ENCODE assay signal across 17 mouse cellular contexts in genomic region chr15:91252956-91253355, GRCm38 (mm10). TPM values are rescaled to one million over a fixed set of nuclear protein-coding genes. Genes with fewer than 3 reads are reported as not detected.
A peak's percentile ranks its signal among the peaks of the same experiment; 100 is the strongest.
DNase-seq lines count a peak whose midpoint lies in the region; ATAC-seq and TF ChIP-seq lines count a peak whose summit lies in the region.
"Had no signal": no experiment of that assay in that cellular context is flagged by ENCODE, and none has a peak within 500 bp of the region (broad histone marks: within the 10 kb centered on the region; RNA-seq: fewer than 3 reads in every experiment).

No protein-coding gene starts in this region.

- 21% methylated on average over 8 of the region's 8 CpGs for WGBS in cerebellum, adult 2 months

- no peaks in the 10 kb centered on the region for H3K4me1 ChIP-seq in cerebellum, adult 2 months (ENCODE audit: control insufficient read depth, insufficient read depth, low read length)
- H3K4me1 ChIP-seq: limb, embryonic 13.5 days; megakaryocyte, embryonic 14.5 days; neural tube, embryonic 12.5 days had no signal

- no peak overlapping the region for H3K27ac ChIP-seq in cerebellum, adult 2 months (ENCODE audit: insufficient read depth, low read length)
- no peak overlapping the region for H3K27ac ChIP-seq in layer of hippocampus, adult 2 months
- H3K27ac ChIP-seq: limb, embryonic 13.5 days; neural tube, embryonic 12.5 days had no signal

- H3K27me3 ChIP-seq in cerebellum, adult 2 months (ENCODE audit: control insufficient read depth, insufficient read depth, low read length): no peaks in the 10 kb centered on the region
- H3K27me3 ChIP-seq: limb, embryonic 13.5 days; megakaryocyte, embryonic 14.5 days; neural tube, embryonic 12.5 days had no signal

- DNase-seq in cerebellum, adult 2 months: no peak
- DNase-seq in cerebellum, adult 8-10 months: no peak
- no peak for DNase-seq in layer of hippocampus, adult 2 months (ENCODE audit: low spot score in 2 of 2)
- DNase-seq in layer of hippocampus, postnatal 10 days (ENCODE audit: low spot score in 2 of 2): no peak
- peak; percentile 55 for DNase-seq in adipocyte (ENCODE audit: low spot score)
- no peak for DNase-seq in lung, postnatal 25 days (ENCODE audit: low spot score)
- no peak for DNase-seq in left cerebral cortex, adult 11 months (ENCODE audit: low spot score)
- DNase-seq: cerebellum, adult 9-11 months; gastrocnemius, postnatal 25 days; heart, postnatal 14 days; kidney, adult 8-10 months had no signal

- TF ChIP-seq CTCF in cerebellum, adult 2 months (IDR thresholded peaks at IDR 0.05; ENCODE audit: borderline replicate concordance, insufficient read depth, low read depth, low read length): peak; percentile 10; the same call in 1 of the 2 replicates
- TF ChIP-seq CTCF in layer of hippocampus, adult 2 months (conservative IDR thresholded peaks at IDR 0.05): peak; percentile 80

- H3K4me3 ChIP-seq in cerebellum, adult 2 months (replicated peaks; ENCODE audit: insufficient read depth, low read depth, low read length): no peak overlapping the region
- H3K4me3 ChIP-seq in layer of hippocampus, adult 2 months: no peak overlapping the region
- H3K4me3 ChIP-seq: limb, embryonic 13.5 days; megakaryocyte, embryonic 14.5 days; neural tube, embryonic 12.5 days had no signal

- peak; percentile 53 for ATAC-seq in megakaryocyte progenitor cell, adult 5-6 weeks (replicated peaks; ENCODE audit: poor library complexity)

- TF ChIP-seq POLR2A in cerebellum, adult 2 months (IDR thresholded peaks at IDR 0.05; ENCODE audit: borderline replicate concordance, insufficient read depth, low read length): no peak

RNA-seq across cellular contexts. Expression of gene CN725425, which starts 53.7 kb away (rescaled TPM):
- 0.15 and 0.17 TPM in 2 replicates for polyA plus RNA-seq in cerebellum, adult 2 months (2012; rRNA removed)
- under 1 TPM in 1 of 2 experiments, not detected in 1; 0.25 TPM for total RNA-seq in layer of hippocampus, adult 2 months (2021)
- under 1 TPM in 1 of 2 experiments, not detected in 1; 0.30 TPM for total RNA-seq in layer of hippocampus, postnatal 10 days (2021)
- total RNA-seq in megakaryocyte progenitor cell, adult 5-6 weeks (2015): not detected in 2 replicates
- total RNA-seq in megakaryocyte progenitor cell, adult 5-6 weeks (2017): not detected in 2 replicates
- total RNA-seq: adrenal gland, postnatal 4 days; gastrocnemius, postnatal 25 days had no signal
- polyA plus RNA-seq: limb, embryonic 13.5 days; neural tube, embryonic 12.5 days; stomach, embryonic 14.5 days had no signal
